Mouse (Mus musculus) midbrain, embryonic 12.5 days (tissue): ENCODE measurements around the gene Mterf1b. TPM values are rescaled to one million over a fixed set of nuclear protein-coding genes. Genes with fewer than 3 reads are reported as not detected.
"Not testable (repeated sequence)": the region's sequence is repeated elsewhere in the genome, so short reads cannot be mapped to it uniquely, and the experiment has no call there.

ENCODE experiments used
- ATAC-seq: fragments of 200-750 bp; cut with Nextera tagmentation; 2 replicates; pipeline ENCODE4 v1.8.0; 2017; ENCODE audit warnings: low read depth, moderate TSS enrichment, moderate library complexity; ENCODE audit not compliant: low FRiP score
- H3K27ac ChIP-seq: fragments of 300-500 bp; sonication (generic); replicated peaks from 2 replicates; pipeline ENCODE4 v1.5.1; 2016; ENCODE audit warnings: mild to moderate bottlenecking
- H3K27me3 ChIP-seq: fragments of 300-500 bp; sonication (generic); 2 replicates; pipeline ENCODE4 v1.6.1; 2016; ENCODE audit warnings: mild to moderate bottlenecking
- H3K36me3 ChIP-seq: fragments of 300-500 bp; sonication (generic); 2 replicates; pipeline ENCODE4 v1.6.1; 2016
- H3K4me1 ChIP-seq: fragments of 300-500 bp; sonication (generic); 2 replicates; pipeline ENCODE4 v1.6.1; 2016
- H3K4me2 ChIP-seq: fragments of 300-500 bp; sonication (generic); replicated peaks from 2 replicates; pipeline ENCODE4 v1.6.1; 2016; ENCODE audit warnings: mild to moderate bottlenecking, moderate library complexity
- H3K4me3 ChIP-seq: fragments of 300-500 bp; sonication (generic); 2 replicates; pipeline ENCODE4 v1.5.1; 2016; ENCODE audit warnings: mild to moderate bottlenecking
- H3K9ac ChIP-seq: fragments of 300-500 bp; sonication (generic); replicated peaks from 2 replicates; pipeline ENCODE4 v1.6.1; 2016; ENCODE audit warnings: mild to moderate bottlenecking, moderate library complexity
- H3K9me3 ChIP-seq: fragments of 300-500 bp; sonication (generic); 2 replicates; pipeline ENCODE4 v1.6.1; 2016; ENCODE audit warnings: mild to moderate bottlenecking
- WGBS: fragments of 180-500 bp; shearing (Covaris S2); methylation state at CpG from one replicate; pipeline ENCODE4 v1.1.7; 2016; 5-methylcytosine and 5-hydroxymethylcytosine counted together
- polyA plus RNA-seq: library from polyadenylated mRNA; unstranded; fragments of >200 nt; fragmentation: Nextera tagmentation; extraction: Ambion mirVana; gene quantifications from 2 replicates; pipeline ENCODE4 v1.2.1, GENCODE M21; 2016

Mterf1b gene
- 3.4 and 4.5 TPM in 2 replicates for polyA plus RNA-seq

DNA sequence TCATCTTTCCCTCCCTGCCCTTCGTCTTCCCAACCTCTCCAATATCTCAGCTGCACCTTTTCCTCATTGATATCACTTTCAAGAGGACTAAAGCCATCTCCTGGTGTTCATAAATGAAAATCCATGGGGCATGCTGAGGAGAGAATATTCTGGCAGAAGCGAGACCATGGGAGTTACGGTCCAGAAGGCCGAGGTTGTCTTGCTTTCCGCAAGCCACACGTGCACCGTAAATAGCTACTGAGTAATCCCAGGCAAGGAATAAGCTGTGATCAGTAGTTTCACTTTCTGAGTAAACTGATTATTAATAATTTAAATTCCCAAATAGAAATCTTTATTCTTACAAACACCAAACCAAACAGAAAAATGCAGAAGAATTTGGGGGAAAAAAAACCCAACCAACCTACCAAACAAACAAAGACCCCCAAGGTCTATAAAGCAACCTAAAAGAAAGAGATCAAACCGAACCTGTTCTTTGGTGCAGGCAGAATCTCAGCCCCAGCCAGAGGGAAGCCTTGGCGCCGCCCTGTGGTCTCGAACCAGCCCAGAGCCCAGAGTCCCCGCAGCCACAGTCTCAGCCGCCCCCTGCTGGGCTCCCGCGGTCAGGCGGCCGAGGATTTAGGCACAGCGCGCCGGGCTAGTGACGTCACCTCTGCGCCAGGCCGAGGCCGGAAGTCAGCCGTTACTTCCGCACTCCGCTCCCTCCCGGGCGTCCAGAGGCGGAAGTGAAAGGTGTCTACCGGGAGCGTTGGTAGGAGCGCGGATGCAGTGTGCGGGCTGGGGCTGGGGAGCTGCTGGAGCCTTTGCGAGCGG lies at the start of gene Mterf1b:
TSS of gene Mterf1b (plus strand) at position 697 of the 810 bp plus-strand sequence.
- peak; percentile 99 for ATAC-seq
- peak within 1 kb of the TSS; percentile 41 for H3K9ac ChIP-seq
- not testable (repeated sequence) for H3K9me3 ChIP-seq, H3K27ac ChIP-seq, H3K27me3 ChIP-seq, H3K4me1 ChIP-seq, H3K36me3 ChIP-seq
- 79% methylated on average over 9 of the region's 37 CpGs for WGBS
- H3K4me2 ChIP-seq = peak within 1 kb of the TSS; percentile 68
- peak within 1 kb of the TSS; percentile 42 for H3K4me3 ChIP-seq

DNA sequence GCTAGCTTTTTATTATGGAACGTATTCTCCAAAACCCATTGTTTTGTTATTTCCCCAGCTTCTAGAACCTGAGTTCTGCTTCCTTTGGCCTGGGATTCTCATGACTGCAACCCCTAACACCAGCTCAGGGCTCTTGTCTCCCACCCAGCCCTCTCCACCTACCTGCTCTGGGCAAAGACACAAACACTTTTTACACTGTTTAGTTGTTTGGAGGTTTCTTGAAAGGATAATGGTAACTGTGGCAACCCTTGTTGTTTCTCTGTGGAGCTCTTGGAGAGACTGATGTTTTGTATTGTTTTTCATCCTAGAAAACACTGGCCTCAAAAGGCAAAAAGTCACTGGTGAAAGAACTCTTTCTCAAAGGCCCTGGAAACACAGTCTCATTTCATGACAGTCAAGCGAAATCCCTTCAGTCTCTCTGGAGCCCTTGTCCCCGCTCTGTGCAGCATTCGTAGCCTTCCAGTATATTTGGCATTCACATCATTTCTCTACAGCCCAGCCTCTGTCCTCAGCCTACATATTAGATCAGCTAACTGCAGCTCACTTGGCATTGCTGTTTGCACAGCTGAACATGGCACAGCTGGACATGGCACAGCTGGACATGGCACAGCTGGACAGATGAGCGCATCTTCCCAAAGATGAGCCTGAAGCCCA lies 32.6 kb upstream of the Mterf1b start:
- 93% methylated on average over 5 of the region's 5 CpGs for WGBS

GRCm38 (mm10) chr5:4161554-4161953 lies 30.6 kb upstream of the Mterf1b start:
- ATAC-seq = no peak

More for the DNA sequence above, 32.6 kb upstream of the Mterf1b start:
- not testable (repeated sequence) for H3K4me2 ChIP-seq, H3K4me1 ChIP-seq, H3K9me3 ChIP-seq, H3K27ac ChIP-seq, H3K4me3 ChIP-seq, H3K27me3 ChIP-seq, H3K36me3 ChIP-seq, ATAC-seq, H3K9ac ChIP-seq

GRCm38 (mm10) chr5:4162461-4162860 lies 29.7 kb upstream of the Mterf1b start:
- Histone ChIP-seq H3K4me1 (no peaks in the 10 kb centered on the region), H3K27ac (no peak overlapping the region), H3K4me2 (no peak overlapping the region), H3K9me3 (no peaks in the 10 kb centered on the region), H3K36me3 (no peaks in the 10 kb centered on the region), H3K9ac (no peak overlapping the region), H3K4me3 (no peak overlapping the region), H3K27me3 (no peaks in the 10 kb centered on the region)
- 57% methylated on average over 7 of the region's 7 CpGs for WGBS
- ATAC-seq = no peak

More at GRCm38 (mm10) chr5:4161554-4161953, 30.6 kb upstream of the Mterf1b start:
- no peaks in the 10 kb centered on the region for H3K4me1 ChIP-seq
- no peak overlapping the region for H3K4me3 ChIP-seq
- H3K9me3 ChIP-seq = no peaks in the 10 kb centered on the region
- WGBS = 82% methylated on average over 3 of the region's 3 CpGs
- H3K36me3 ChIP-seq = no peaks in the 10 kb centered on the region
- no peak overlapping the region for H3K4me2 ChIP-seq
- no peaks in the 10 kb centered on the region for H3K27me3 ChIP-seq
- no peak overlapping the region for H3K27ac ChIP-seq
- no peak overlapping the region for H3K9ac ChIP-seq

- H3K4me1 ChIP-seq, H3K4me3 ChIP-seq, H3K27ac ChIP-seq, H3K9me3 ChIP-seq, H3K9ac ChIP-seq, H3K4me2 ChIP-seq, H3K27me3 ChIP-seq, H3K36me3 ChIP-seq: not testable (repeated sequence)
- ATAC-seq = 0 out of 2 replicates have a peak, but pooled peaks have one; percentile 38
- 71% methylated on average over 6 of the region's 6 CpGs for WGBS
Measured at GRCm38 (mm10) chr5:4167813-4168529, 24.2 kb upstream of the Mterf1b start.

- H3K36me3 ChIP-seq, H3K9me3 ChIP-seq, H3K27me3 ChIP-seq, H3K4me2 ChIP-seq, H3K9ac ChIP-seq, H3K4me3 ChIP-seq, H3K27ac ChIP-seq, H3K4me1 ChIP-seq: not testable (repeated sequence)
- peak; percentile 65; the same call in 1 of the 2 replicates for ATAC-seq
- 72% methylated on average over 4 of the region's 4 CpGs for WGBS
Measured at GRCm38 (mm10) chr5:4168530-4168926, 23.6 kb upstream of the Mterf1b start.

DNA sequence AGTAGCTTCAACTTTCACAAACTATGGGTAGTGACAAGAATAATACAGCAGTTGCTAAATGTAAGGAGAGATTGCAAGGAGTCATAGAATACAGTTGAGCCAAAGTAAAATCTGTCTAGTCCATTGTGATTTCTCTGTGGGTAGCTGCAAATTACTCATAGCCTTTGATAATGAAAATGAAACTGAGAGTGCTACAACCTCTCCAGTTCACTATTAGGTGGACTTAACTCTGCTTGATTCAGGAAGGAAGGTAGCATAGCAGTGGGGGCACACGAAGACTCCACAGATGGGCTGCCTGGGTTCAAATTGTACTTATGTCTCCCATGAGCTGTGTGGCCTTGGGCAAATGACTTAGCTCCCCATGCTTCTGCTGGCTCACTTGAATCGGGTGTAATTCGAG lies 15.7 kb upstream of the Mterf1b start:
- ATAC-seq = not testable (repeated sequence)
- WGBS = 83% methylated on average over 3 of the region's 3 CpGs

GRCm38 (mm10) chr5:4179364-4179763 lies 12.8 kb upstream of the Mterf1b start:
- Histone ChIP-seq H3K4me1 (no peaks in the 10 kb centered on the region), H3K9me3 (no peaks in the 10 kb centered on the region), H3K27me3 (no peaks in the 10 kb centered on the region), H3K4me3 (no peak overlapping the region), H3K27ac (no peak overlapping the region), H3K9ac (no peak overlapping the region), H3K4me2 (no peak overlapping the region), H3K36me3 (no peaks in the 10 kb centered on the region)
- ATAC-seq = no peak
- WGBS = 87% methylated on average over 6 of the region's 6 CpGs

More for the DNA sequence above, 15.7 kb upstream of the Mterf1b start:
- not testable (repeated sequence) for H3K36me3 ChIP-seq, H3K4me1 ChIP-seq, H3K27ac ChIP-seq, H3K4me2 ChIP-seq, H3K27me3 ChIP-seq, H3K9ac ChIP-seq, H3K9me3 ChIP-seq, H3K4me3 ChIP-seq

DNA sequence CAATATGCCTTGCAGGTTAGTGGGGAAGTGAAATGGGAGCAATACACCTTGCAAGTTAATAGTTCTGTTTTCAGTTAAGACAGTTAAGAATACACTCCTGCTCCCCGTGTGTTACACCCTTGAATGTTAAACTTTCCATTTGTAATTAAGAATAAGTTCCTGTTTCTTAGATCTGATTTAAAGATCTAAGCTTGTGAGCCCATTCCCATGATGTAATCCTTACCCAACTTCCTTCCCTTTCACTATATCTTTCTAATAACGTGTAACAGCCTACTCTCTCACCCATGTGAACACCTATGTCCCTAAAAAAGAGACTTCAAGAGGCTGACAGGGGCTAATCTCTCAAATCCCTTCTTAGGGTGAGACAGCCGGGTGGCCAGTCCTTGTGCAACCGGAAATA lies 5.4 kb upstream of the Mterf1b start:
- Histone ChIP-seq H3K4me1 (no peaks in the 10 kb centered on the region), H3K36me3 (no peaks in the 10 kb centered on the region), H3K4me3 (no peak overlapping the region), H3K9me3 (0 out of 2 replicates have a peak, but pooled peaks cover 3% of the 10 kb centered on the region), H3K4me2 (no peak overlapping the region), H3K27me3 (no peaks in the 10 kb centered on the region), H3K9ac (no peak overlapping the region), H3K27ac (no peak overlapping the region)
- WGBS = 73% methylated on average over 4 of the region's 4 CpGs
- no peak for ATAC-seq

- Histone ChIP-seq H3K4me3 (peak overlapping the region; percentile 42), H3K9ac (peak overlapping the region; percentile 41), H3K4me2 (peak overlapping the region; percentile 68)
- not testable (repeated sequence) for ATAC-seq, H3K4me1 ChIP-seq, H3K27me3 ChIP-seq, H3K9me3 ChIP-seq, H3K36me3 ChIP-seq, H3K27ac ChIP-seq
- WGBS = 12% methylated on average over 13 of the region's 27 CpGs
Measured at GRCm38 (mm10) chr5:4192481-4193246, 497 bp downstream of the Mterf1b start.

DNA sequence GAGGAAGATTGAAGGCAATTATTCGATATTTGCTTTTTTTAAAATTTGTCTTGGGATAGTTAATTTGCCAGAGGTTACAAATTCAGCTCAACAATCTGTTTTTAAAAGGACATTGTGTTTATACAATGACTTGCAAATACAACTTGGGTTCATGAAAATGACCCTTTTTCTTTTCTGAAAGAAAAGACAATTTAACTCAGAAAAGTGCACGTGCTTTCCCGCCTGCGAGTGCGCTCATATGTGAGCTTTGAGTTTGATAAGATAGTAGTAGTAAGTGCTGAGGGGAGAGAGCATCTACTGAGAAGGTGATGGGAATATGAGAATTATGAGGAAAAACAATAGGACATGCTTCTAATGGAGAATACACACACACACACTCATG lies 1.1 kb downstream of the Mterf1b start:
- Histone ChIP-seq H3K36me3 (no peaks in the 10 kb centered on the region), H3K9ac (peak overlapping the region; percentile 41; the same call in 1 of the 2 replicates), H3K27ac (no peak overlapping the region), H3K9me3 (0 out of 2 replicates have a peak, but pooled peaks cover 3% of the 10 kb centered on the region), H3K4me1 (0 out of 2 replicates have a peak, but pooled peaks cover 7% of the 10 kb centered on the region), H3K27me3 (no peaks in the 10 kb centered on the region), H3K4me3 (peak overlapping the region; percentile 42; the same call in 1 of the 2 replicates), H3K4me2 (peak overlapping the region; percentile 68)
- no peak for ATAC-seq
- 89% methylated on average over 5 of the region's 5 CpGs for WGBS
